Mouse (Mus musculus): Measurements from ENCODE around the gene Cyth2. TPM values are rescaled to one million over a fixed set of nuclear protein-coding genes. Genes with fewer than 3 reads are reported as not detected.

Cyth2 gene
- polyA plus RNA-seq, 1 experiment from 2014 or later = 59.7 TPM

DNA sequence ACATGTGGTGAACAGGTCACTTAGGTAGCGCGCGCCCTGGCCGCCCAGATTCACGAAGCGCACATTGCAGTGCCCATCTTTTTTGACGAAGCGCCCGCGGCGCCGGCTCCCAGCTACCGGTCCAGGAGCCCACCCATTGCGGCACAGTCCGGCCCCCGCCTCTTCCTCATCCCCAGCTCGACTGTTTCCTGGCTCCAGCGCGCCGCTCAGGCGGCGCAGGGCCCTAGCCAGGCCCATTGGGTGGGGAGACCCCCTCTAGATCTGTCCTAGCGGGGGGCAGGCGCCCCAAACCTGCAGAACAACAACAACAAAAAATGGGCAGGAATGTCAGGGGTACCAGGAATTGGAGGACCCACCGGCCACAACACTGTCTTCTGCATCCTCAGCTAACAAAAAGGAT, 5.5 kb upstream of the Cyth2 start:
- Histone ChIP-seq H3K4me2 (replicated peaks; ENCODE audit: low read depth) (no peak overlapping the region), H3K36me3 (ENCODE audit: control insufficient read depth, insufficient read depth, low read length) (peaks cover 1% of the 10 kb centered on the region; the same call in 1 of the 2 replicates), H3K27ac (replicated peaks) (no peak overlapping the region), H3K4me1 (replicated peaks; ENCODE audit: control insufficient read depth, insufficient read depth) (no peaks in the 10 kb centered on the region; the same call in 1 of the 2 replicates), H3K27me3 (ENCODE audit: control insufficient read depth, insufficient read depth, low read length) (no peaks in the 10 kb centered on the region), H3K9me3 (ENCODE audit: control insufficient read depth, low read length) (no peaks in the 10 kb centered on the region), H3K9ac (ENCODE audit: low read length) (no peak overlapping the region), H3K4me3 (ENCODE audit: low read depth, low read length) (no peak overlapping the region)
- 16% methylated on average over 25 of the region's 25 CpGs for WGBS
- DNase-seq (ENCODE audit: low spot score) (no peak), ATAC-seq (ENCODE audit: low FRiP score, low TSS enrichment) (no peak)
- TF ChIP-seq EP300 (optimal IDR thresholded peaks at IDR 0.05) (no peak), CTCF (IDR thresholded peaks at IDR 0.05; ENCODE audit: low read depth) (no peak)

- no peak for ATAC-seq (ENCODE audit: low FRiP score, low TSS enrichment)
- H3K9ac ChIP-seq (ENCODE audit: low read length) = no peak overlapping the region
- H3K9me3 ChIP-seq (ENCODE audit: control insufficient read depth, low read length) = no peaks in the 10 kb centered on the region
- H3K36me3 ChIP-seq (ENCODE audit: control insufficient read depth, insufficient read depth, low read length) = peaks cover 14% of the 10 kb centered on the region
- H3K4me1 ChIP-seq (replicated peaks; ENCODE audit: control insufficient read depth, insufficient read depth) = no peaks in the 10 kb centered on the region; the same call in 1 of the 2 replicates
- no peak for DNase-seq (ENCODE audit: low spot score)
- no peak for TF ChIP-seq EP300 (optimal IDR thresholded peaks at IDR 0.05)
- TF ChIP-seq CTCF (IDR thresholded peaks at IDR 0.05; ENCODE audit: low read depth) = no peak
- WGBS = 63% methylated on average over 2 of the region's 2 CpGs
- H3K27ac ChIP-seq (replicated peaks) = no peak overlapping the region
- no peaks in the 10 kb centered on the region for H3K27me3 ChIP-seq (ENCODE audit: control insufficient read depth, insufficient read depth, low read length)
- H3K4me2 ChIP-seq (replicated peaks; ENCODE audit: low read depth) = no peak overlapping the region
- no peak overlapping the region for H3K4me3 ChIP-seq (ENCODE audit: low read depth, low read length)
Measured at GRCm38 (mm10) chr7:45815984-45816351, 1.6 kb upstream of the Cyth2 start.

DNA sequence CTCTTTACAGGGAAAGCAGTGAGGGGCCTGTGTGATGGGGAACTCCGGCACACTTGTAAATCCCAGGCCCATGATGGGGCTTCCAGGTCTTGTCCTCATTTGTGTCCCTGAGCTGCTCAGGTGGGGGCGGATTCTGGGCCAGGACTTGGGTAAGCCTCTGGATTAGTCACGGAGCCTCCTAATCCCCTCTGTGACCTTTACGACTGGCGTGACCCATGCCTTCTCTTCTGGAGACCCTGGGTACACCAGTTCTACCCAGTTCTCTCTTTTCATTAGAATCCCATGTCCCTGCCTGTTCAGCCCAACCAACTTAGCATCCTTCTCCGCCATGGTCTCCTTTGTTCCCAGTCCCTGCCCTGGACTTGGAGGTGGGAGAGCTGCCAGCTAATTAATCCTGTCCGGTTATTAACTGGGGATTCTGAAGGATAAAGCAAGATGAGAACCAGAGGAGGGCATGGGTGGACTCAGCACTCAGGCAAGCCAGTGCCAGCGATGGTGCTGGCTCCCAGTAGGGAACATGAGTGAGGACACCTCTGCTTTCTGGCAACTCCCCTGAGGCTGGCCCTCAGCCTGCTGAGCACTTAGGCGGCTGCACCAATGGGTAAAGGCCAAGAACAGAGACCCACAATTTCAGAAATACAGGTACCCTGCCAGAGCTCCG, 1.1 kb upstream of the Cyth2 start:
- Histone ChIP-seq H3K9ac (ENCODE audit: low read length) (no peak overlapping the region), H3K4me3 (ENCODE audit: low read depth, low read length) (no peak overlapping the region), H3K27ac (replicated peaks) (no peak overlapping the region), H3K9me3 (ENCODE audit: control insufficient read depth, low read length) (no peaks in the 10 kb centered on the region), H3K27me3 (ENCODE audit: control insufficient read depth, insufficient read depth, low read length) (no peaks in the 10 kb centered on the region), H3K36me3 (ENCODE audit: control insufficient read depth, insufficient read depth, low read length) (peaks cover 19% of the 10 kb centered on the region), H3K4me2 (replicated peaks; ENCODE audit: low read depth) (no peak overlapping the region), H3K4me1 (replicated peaks; ENCODE audit: control insufficient read depth, insufficient read depth) (no peaks in the 10 kb centered on the region; the same call in 1 of the 2 replicates)
- no peak for DNase-seq (ENCODE audit: low spot score)
- ATAC-seq (ENCODE audit: low FRiP score, low TSS enrichment) = no peak
- no peak for TF ChIP-seq CTCF (IDR thresholded peaks at IDR 0.05; ENCODE audit: low read depth)
- no peak for TF ChIP-seq EP300 (optimal IDR thresholded peaks at IDR 0.05)
- 48% methylated on average over 10 of the region's 10 CpGs for WGBS

DNA sequence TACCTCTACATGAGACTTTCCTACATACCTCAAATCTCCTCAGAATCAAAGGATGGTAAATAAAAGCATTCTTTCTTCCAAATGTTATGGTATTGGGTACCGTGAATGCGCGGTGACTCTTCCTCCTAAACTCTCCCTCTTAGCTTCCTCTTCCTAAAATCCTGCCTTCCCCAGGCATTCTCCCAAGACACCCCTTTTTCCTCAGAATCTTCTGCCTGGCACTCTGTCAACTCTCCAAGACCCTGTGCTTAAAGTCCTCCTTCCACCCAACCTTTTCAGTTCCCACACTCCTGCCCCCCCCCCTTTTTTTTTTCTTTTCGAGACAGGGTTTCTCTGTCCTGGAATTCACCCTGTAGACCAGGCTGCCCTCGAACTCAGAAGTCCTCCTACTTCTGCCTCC, 460 bp upstream of the Cyth2 start:
- Histone ChIP-seq H3K4me2 (replicated peaks; ENCODE audit: low read depth) (peak overlapping the region; percentile 35), H3K9me3 (ENCODE audit: control insufficient read depth, low read length) (no peaks in the 10 kb centered on the region), H3K27me3 (ENCODE audit: control insufficient read depth, insufficient read depth, low read length) (no peaks in the 10 kb centered on the region), H3K27ac (replicated peaks) (no peak overlapping the region), H3K36me3 (ENCODE audit: control insufficient read depth, insufficient read depth, low read length) (peaks cover 21% of the 10 kb centered on the region), H3K4me1 (replicated peaks; ENCODE audit: control insufficient read depth, insufficient read depth) (no peaks in the 10 kb centered on the region; the same call in 1 of the 2 replicates), H3K4me3 (ENCODE audit: low read depth, low read length) (peak overlapping the region; percentile 20), H3K9ac (ENCODE audit: low read length) (no peak overlapping the region)
- no peak for TF ChIP-seq EP300 (optimal IDR thresholded peaks at IDR 0.05)
- TF ChIP-seq CTCF (IDR thresholded peaks at IDR 0.05; ENCODE audit: low read depth) = no peak
- no peak for ATAC-seq (ENCODE audit: low FRiP score, low TSS enrichment)
- 6% methylated on average over 5 of the region's 5 CpGs for WGBS
- DNase-seq (ENCODE audit: low spot score) = no peak

- TF ChIP-seq CTCF (IDR thresholded peaks at IDR 0.05; ENCODE audit: low read depth) = no peak
- no peak for TF ChIP-seq EP300 (optimal IDR thresholded peaks at IDR 0.05)
- peak overlapping the region; percentile 100 for H3K9ac ChIP-seq (ENCODE audit: low read length)
- no peaks in the 10 kb centered on the region for H3K9me3 ChIP-seq (ENCODE audit: control insufficient read depth, low read length)
- no peak overlapping the region for H3K27ac ChIP-seq (replicated peaks)
- H3K27me3 ChIP-seq (ENCODE audit: control insufficient read depth, insufficient read depth, low read length) = no peaks in the 10 kb centered on the region
- H3K4me1 ChIP-seq (replicated peaks; ENCODE audit: control insufficient read depth, insufficient read depth) = no peaks in the 10 kb centered on the region; the same call in 1 of the 2 replicates
- WGBS = 78% methylated on average over 8 of the region's 8 CpGs
- ATAC-seq (ENCODE audit: low FRiP score, low TSS enrichment) = no peak
- H3K4me2 ChIP-seq (replicated peaks; ENCODE audit: low read depth) = peak overlapping the region; percentile 90
- peak overlapping the region; percentile 94 for H3K4me3 ChIP-seq (ENCODE audit: low read depth, low read length)
- DNase-seq (ENCODE audit: low spot score) = no peak
- H3K36me3 ChIP-seq (ENCODE audit: control insufficient read depth, insufficient read depth, low read length) = peaks cover 40% of the 10 kb centered on the region
Measured at GRCm38 (mm10) chr7:45812921-45813320, 1.5 kb downstream of the Cyth2 start.

GRCm38 (mm10) chr7:45809276-45810075, 4.9 kb downstream of the Cyth2 start:
- Histone ChIP-seq H3K36me3 (ENCODE audit: control insufficient read depth, insufficient read depth, low read length) (peaks cover 47% of the 10 kb centered on the region), H3K4me1 (replicated peaks; ENCODE audit: control insufficient read depth, insufficient read depth) (no peaks in the 10 kb centered on the region), H3K9ac (ENCODE audit: low read length) (no peak overlapping the region), H3K4me2 (replicated peaks; ENCODE audit: low read depth) (no peak overlapping the region), H3K27me3 (ENCODE audit: control insufficient read depth, insufficient read depth, low read length) (no peaks in the 10 kb centered on the region), H3K27ac (replicated peaks) (no peak overlapping the region), H3K9me3 (ENCODE audit: control insufficient read depth, low read length) (no peaks in the 10 kb centered on the region), H3K4me3 (ENCODE audit: low read depth, low read length) (no peak overlapping the region)
- ATAC-seq (ENCODE audit: low FRiP score, low TSS enrichment) (no peak), DNase-seq (ENCODE audit: low spot score) (no peak)
- TF ChIP-seq EP300 (optimal IDR thresholded peaks at IDR 0.05) (no peak), CTCF (IDR thresholded peaks at IDR 0.05; ENCODE audit: low read depth) (no peak)
- 83% methylated on average over 12 of the region's 14 CpGs for WGBS
